Mouse (Mus musculus) cerebellum, adult 11-12 months (tissue): Measurements from ENCODE around the gene Cd40.

Experiments
- DNase-seq: peaks from one replicate; pipeline ENCODE4 v3.0.0; 2022

The Cd40 gene

DNA sequence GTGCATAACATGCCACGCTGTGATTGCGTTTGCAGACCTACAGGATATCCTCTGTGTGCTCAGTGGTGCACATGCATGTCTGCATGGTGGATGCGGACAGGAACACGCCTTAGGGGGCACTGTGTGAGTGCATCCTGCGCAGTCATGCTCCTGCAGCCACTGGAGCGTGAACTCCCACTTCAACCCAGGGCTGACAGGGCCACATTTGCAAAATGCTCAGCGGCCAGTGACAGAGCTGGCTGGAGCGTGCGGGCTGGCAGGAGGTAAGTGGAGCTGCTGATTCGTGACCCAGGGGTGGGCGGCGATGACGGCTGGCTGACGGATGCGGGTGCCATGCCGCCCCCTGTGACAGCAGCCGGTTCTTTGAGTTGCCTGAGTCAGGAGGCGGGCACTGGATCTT is 51.2 kb downstream of the Cd40 start:
- DNase-seq = no peak

- DNase-seq = peak; percentile 66
Observed at GRCm38 (mm10) chr2:165112149-165112548, 56.7 kb downstream of the Cd40 start.

- DNase-seq = no peak
Observed at GRCm38 (mm10) chr2:165113733-165114132, 58.3 kb downstream of the Cd40 start.

- no peak for DNase-seq
Observed at GRCm38 (mm10) chr2:165120765-165121164, 65.3 kb downstream of the Cd40 start.

- DNase-seq = peak; percentile 31
Observed at GRCm38 (mm10) chr2:165121206-165121840, 65.9 kb downstream of the Cd40 start.
